Mouse (Mus musculus): ENCODE data around the gene Zbtb12. TPM values are rescaled to one million over a fixed set of nuclear protein-coding genes. Genes with fewer than 3 reads are reported as not detected.
A peak's percentile ranks its signal among the peaks of the same experiment; 100 is the strongest.
"Not testable (repeated sequence)": the region's sequence is repeated elsewhere in the genome, so short reads cannot be mapped to it uniquely, and the experiment has no call there.

Zbtb12 gene
- 10.6 and 12.3 TPM in 2 replicates for polyA plus RNA-seq (2012; rRNA removed)

- DNase-seq: no peak
- Histone ChIP-seq H3K4me3 (replicated peaks; ENCODE audit: extremely low read depth, low read depth, low read length) (no peak within 1 kb of the TSS), H3K4me1 (ENCODE audit: control insufficient read depth, insufficient read depth, low read length) (no peaks in the 10 kb centered on the region)
- 46% methylated on average over 11 of the region's 11 CpGs for WGBS
- TF ChIP-seq POLR2A (IDR thresholded peaks at IDR 0.05; ENCODE audit: borderline replicate concordance, extremely low read depth, low read depth, low read length): no peak
- TF ChIP-seq CTCF (IDR thresholded peaks at IDR 0.05; ENCODE audit: insufficient read depth, low read length): no peak
These were observed at the start of gene Zbtb12 for GRCm38 (mm10) chr17:34879336-34879879. Gene Zbtb12 (plus strand): TSS chr17:34879483.

DNA sequence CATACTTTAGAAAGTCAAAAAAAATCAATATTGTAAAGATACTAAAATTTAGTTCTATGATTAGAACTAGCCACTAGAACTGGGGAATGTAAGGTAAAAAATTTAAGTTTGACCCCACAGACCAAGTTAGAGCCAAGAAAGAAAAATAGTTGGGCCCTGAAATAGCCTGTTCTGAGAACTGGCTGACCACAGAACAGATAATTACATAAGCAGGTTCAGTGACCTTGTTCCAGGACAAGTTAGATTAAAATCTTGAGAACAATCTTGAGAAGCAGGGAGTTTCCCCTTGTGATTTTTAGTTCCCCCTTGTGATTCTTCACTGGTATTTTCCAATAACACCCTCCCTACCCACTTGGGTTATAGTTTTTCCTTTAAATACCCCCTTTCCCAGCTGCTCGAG, 48.5 kb upstream of the Zbtb12 start:
- not testable (repeated sequence) for H3K4me1 ChIP-seq (ENCODE audit: control insufficient read depth, insufficient read depth, low read length); DNase-seq; H3K4me3 ChIP-seq (replicated peaks; ENCODE audit: extremely low read depth, low read depth, low read length)
- 97% methylated on average over 1 of the region's 1 CpGs for WGBS

GRCm38 (mm10) chr17:34836155-34836855, 43.0 kb upstream of the Zbtb12 start:
- TF ChIP-seq CTCF (IDR thresholded peaks at IDR 0.05; ENCODE audit: insufficient read depth, low read length): no peak
- no peak for TF ChIP-seq POLR2A (IDR thresholded peaks at IDR 0.05; ENCODE audit: borderline replicate concordance, extremely low read depth, low read depth, low read length)
- no peak for DNase-seq
- Histone ChIP-seq H3K4me3 (replicated peaks; ENCODE audit: extremely low read depth, low read depth, low read length) (peak overlapping the region; percentile 83), H3K4me1 (ENCODE audit: control insufficient read depth, insufficient read depth, low read length) (peaks cover 11% of the 10 kb centered on the region)
- 4% methylated on average over 48 of the region's 48 CpGs for WGBS

- Histone ChIP-seq H3K4me1 (ENCODE audit: control insufficient read depth, insufficient read depth, low read length) (peaks cover 11% of the 10 kb centered on the region), H3K4me3 (replicated peaks; ENCODE audit: extremely low read depth, low read depth, low read length) (peak within 1 kb of the TSS; percentile 92)
- TF ChIP-seq POLR2A (IDR thresholded peaks at IDR 0.05; ENCODE audit: borderline replicate concordance, extremely low read depth, low read depth, low read length) (peak; percentile 88), CTCF (IDR thresholded peaks at IDR 0.05; ENCODE audit: insufficient read depth, low read length) (no peak)
- peak; percentile 97 for DNase-seq
- under 1% methylated on average over 40 of the region's 40 CpGs for WGBS
These were observed 42.4 kb upstream of the Zbtb12 start, which contains the start of the genes Stk19 and Dxo for GRCm38 (mm10) chr17:34836856-34837221. Gene Stk19 (minus strand): TSS chr17:34836945. Gene Dxo (plus strand): TSS chr17:34837019.

- TF ChIP-seq POLR2A (IDR thresholded peaks at IDR 0.05; ENCODE audit: borderline replicate concordance, extremely low read depth, low read depth, low read length) (no peak), CTCF (IDR thresholded peaks at IDR 0.05; ENCODE audit: insufficient read depth, low read length) (no peak)
- peaks cover 11% of the 10 kb centered on the region for H3K4me1 ChIP-seq (ENCODE audit: control insufficient read depth, insufficient read depth, low read length)
- peak overlapping the region; percentile 92 for H3K4me3 ChIP-seq (replicated peaks; ENCODE audit: extremely low read depth, low read depth, low read length)
- DNase-seq: no peak
- WGBS: 37% methylated on average over 43 of the region's 43 CpGs
These were observed 41.6 kb upstream of the Zbtb12 start for GRCm38 (mm10) chr17:34837464-34838324.

- WGBS: 86% methylated on average over 7 of the region's 7 CpGs
- TF ChIP-seq CTCF (IDR thresholded peaks at IDR 0.05; ENCODE audit: insufficient read depth, low read length) (no peak), POLR2A (IDR thresholded peaks at IDR 0.05; ENCODE audit: borderline replicate concordance, extremely low read depth, low read depth, low read length) (no peak)
- Histone ChIP-seq H3K4me1 (ENCODE audit: control insufficient read depth, insufficient read depth, low read length) (peaks cover 11% of the 10 kb centered on the region), H3K4me3 (replicated peaks; ENCODE audit: extremely low read depth, low read depth, low read length) (no peak overlapping the region)
- no peak for DNase-seq
These were observed 40.5 kb upstream of the Zbtb12 start for GRCm38 (mm10) chr17:34838785-34839184.

DNA sequence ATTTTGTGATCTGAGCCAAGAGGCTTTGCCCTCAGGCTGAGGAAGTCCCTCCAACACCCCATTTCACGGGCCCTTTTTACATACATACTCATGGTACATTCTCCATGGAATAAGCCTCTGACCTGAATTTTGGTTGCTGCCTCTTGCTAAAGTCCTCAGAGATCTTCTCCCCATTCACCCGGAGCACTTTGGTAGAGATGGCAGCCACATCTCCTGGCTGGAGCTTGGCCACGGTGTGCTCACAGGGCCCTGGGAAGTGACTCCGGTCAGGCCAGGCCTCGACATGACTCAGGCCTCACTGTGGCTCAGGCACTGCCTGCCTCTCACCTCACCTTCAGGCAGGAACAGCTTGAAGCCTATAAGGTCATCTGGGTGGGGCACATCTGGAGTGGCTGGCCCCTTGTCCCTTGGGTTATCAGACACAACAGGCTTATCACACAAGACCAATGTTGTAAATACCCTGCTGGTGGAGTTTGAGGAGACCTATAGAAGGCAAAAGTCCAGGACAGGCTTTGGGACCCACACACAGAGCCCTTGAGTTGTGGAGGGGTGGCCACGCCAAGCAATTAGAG, 38.5 kb upstream of the Zbtb12 start:
- no peak for DNase-seq
- 78% methylated on average over 6 of the region's 6 CpGs for WGBS
- TF ChIP-seq CTCF (IDR thresholded peaks at IDR 0.05; ENCODE audit: insufficient read depth, low read length): no peak
- no peak for TF ChIP-seq POLR2A (IDR thresholded peaks at IDR 0.05; ENCODE audit: borderline replicate concordance, extremely low read depth, low read depth, low read length)
- Histone ChIP-seq H3K4me3 (replicated peaks; ENCODE audit: extremely low read depth, low read depth, low read length) (no peak overlapping the region), H3K4me1 (ENCODE audit: control insufficient read depth, insufficient read depth, low read length) (peaks cover 8% of the 10 kb centered on the region)

- H3K4me3 ChIP-seq (replicated peaks; ENCODE audit: extremely low read depth, low read depth, low read length): no peak overlapping the region
- WGBS: 94% methylated on average over 13 of the region's 13 CpGs
- H3K4me1 ChIP-seq (ENCODE audit: control insufficient read depth, insufficient read depth, low read length): 0 out of 2 replicates have a peak, but pooled peaks cover 3% of the 10 kb centered on the region
- DNase-seq: no peak
- no peak for TF ChIP-seq CTCF (IDR thresholded peaks at IDR 0.05; ENCODE audit: insufficient read depth, low read length)
- no peak for TF ChIP-seq POLR2A (IDR thresholded peaks at IDR 0.05; ENCODE audit: borderline replicate concordance, extremely low read depth, low read depth, low read length)
These were observed 34.4 kb upstream of the Zbtb12 start for GRCm38 (mm10) chr17:34844884-34845283.

DNA sequence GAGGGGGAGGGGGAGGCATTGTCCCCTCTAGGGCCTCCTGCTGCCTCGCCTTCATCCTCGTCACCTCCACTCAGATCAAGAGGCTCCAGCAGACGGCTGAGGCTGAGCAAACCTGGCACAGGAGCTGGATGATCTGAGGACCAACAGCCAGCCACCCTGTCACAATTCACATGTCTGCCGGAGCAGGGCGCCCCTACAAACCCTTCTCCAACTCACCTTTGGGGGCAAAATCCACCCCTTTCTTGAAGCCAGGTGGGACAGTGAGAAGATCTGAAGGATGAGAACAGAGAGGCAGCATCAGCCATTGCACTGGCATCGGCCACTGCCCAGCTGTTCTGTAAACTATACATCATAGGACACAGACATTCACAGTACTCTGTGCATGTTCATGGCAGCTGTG, 32.1 kb upstream of the Zbtb12 start:
- TF ChIP-seq POLR2A (IDR thresholded peaks at IDR 0.05; ENCODE audit: borderline replicate concordance, extremely low read depth, low read depth, low read length): no peak
- TF ChIP-seq CTCF (IDR thresholded peaks at IDR 0.05; ENCODE audit: insufficient read depth, low read length): no peak
- Histone ChIP-seq H3K4me3 (replicated peaks; ENCODE audit: extremely low read depth, low read depth, low read length) (no peak overlapping the region), H3K4me1 (ENCODE audit: control insufficient read depth, insufficient read depth, low read length) (0 out of 2 replicates have a peak, but pooled peaks cover 3% of the 10 kb centered on the region)
- DNase-seq: no peak
- WGBS: 88% methylated on average over 6 of the region's 6 CpGs
